Mouse (Mus musculus) hindbrain, embryonic 15.5 days (tissue): Measurements from ENCODE around the gene Glt6d1. TPM values are rescaled to one million over a fixed set of nuclear protein-coding genes. Genes with fewer than 3 reads are reported as not detected.

Experiments used
- polyA plus RNA-seq: library from polyadenylated mRNA; unstranded; fragments of >200 nt; fragmentation: Nextera tagmentation; extraction: Ambion mirVana; gene quantifications from 2 replicates; pipeline ENCODE4 v1.2.1, GENCODE M21; 2015

The Glt6d1 gene
- polyA plus RNA-seq, 1 experiment from 2014 or later, result not detected

Other genes starting within 250 kb of the Glt6d1 start
- gene Mamdc4, start 241.0 kb downstream of the Glt6d1 start, polyA plus RNA-seq, result 1.6 and 2.1 TPM in 2 replicates
- gene Phpt1, start 240.6 kb downstream of the Glt6d1 start, polyA plus RNA-seq, result 159 and 169 TPM in 2 replicates
- 14.5 and 16.5 TPM in 2 replicates for gene Ajm1, start 234.1 kb downstream of the Glt6d1 start, polyA plus RNA-seq
- 70.0 and 73.5 TPM in 2 replicates for gene Rabl6, start 207.3 kb downstream of the Glt6d1 start, polyA plus RNA-seq
- 0.27 and 0.45 TPM in 2 replicates for gene Ccdc183, start 198.2 kb downstream of the Glt6d1 start, polyA plus RNA-seq
- 47.0 and 57.8 TPM in 2 replicates for gene Tmem141, start 193.8 kb downstream of the Glt6d1 start, polyA plus RNA-seq
- gene Fcna, start 187.8 kb downstream of the Glt6d1 start, polyA plus RNA-seq, result 3.7 and 4.6 TPM in 2 replicates
- not detected in 2 replicates for gene Lcn8, start 162.7 kb downstream of the Glt6d1 start, polyA plus RNA-seq
- gene Lcn5, start 157.9 kb downstream of the Glt6d1 start, polyA plus RNA-seq, result not detected in 2 replicates
- not detected in 2 replicates for gene Lcn6, start 139.1 kb downstream of the Glt6d1 start, polyA plus RNA-seq
- not detected in 2 replicates for gene Lcn10, start 133.1 kb downstream of the Glt6d1 start, polyA plus RNA-seq
- gene Obp2a, start 115.8 kb downstream of the Glt6d1 start, polyA plus RNA-seq, result not detected in 2 replicates
- 149 and 164 TPM in 2 replicates for gene Bmyc, start 109.1 kb downstream of the Glt6d1 start, polyA plus RNA-seq
- not detected in 2 replicates for gene Obp2b, start 78.8 kb downstream of the Glt6d1 start, polyA plus RNA-seq
- not detected in 2 replicates for gene Lcn3, start 50.3 kb downstream of the Glt6d1 start, polyA plus RNA-seq
- not detected in 2 replicates for gene Lcn11, start 38.8 kb downstream of the Glt6d1 start, polyA plus RNA-seq
- gene Gm13539, start 33.6 kb downstream of the Glt6d1 start, polyA plus RNA-seq, result not detected in 2 replicates
- gene Lcn9, start 7.3 kb upstream of the Glt6d1 start, polyA plus RNA-seq, result not detected in 2 replicates
- not detected in 2 replicates for gene Sohlh1, start 31.4 kb upstream of the Glt6d1 start, polyA plus RNA-seq
- gene Kcnt1, start 47.9 kb upstream of the Glt6d1 start, polyA plus RNA-seq, result 20.2 and 23.8 TPM in 2 replicates
- gene Camsap1, start 167.4 kb upstream of the Glt6d1 start, polyA plus RNA-seq, result 71.7 and 77.2 TPM in 2 replicates
- gene Ubac1, start 205.9 kb upstream of the Glt6d1 start, polyA plus RNA-seq, result 130 and 143 TPM in 2 replicates